Mouse (Mus musculus) testis, adult 2 months (tissue): Measurements from ENCODE around the gene Gm5475. TPM values are rescaled to one million over a fixed set of nuclear protein-coding genes. Genes with fewer than 3 reads are reported as not detected.
A peak's percentile ranks its signal among the peaks of the same experiment; 100 is the strongest.

ENCODE experiments used
- H3K27ac ChIP-seq: fragments of 200-500 bp; 2 replicates; pipeline ENCODE4 v1.5.1; 2012; ENCODE audit warnings: low read depth, low read length; ENCODE audit not compliant: control insufficient read depth, insufficient read depth
- H3K27me3 ChIP-seq: fragments of 200-500 bp; 2 replicates; pipeline ENCODE4 v1.6.1; 2012; ENCODE audit warnings: mild to moderate bottlenecking, low read length, moderate library complexity; ENCODE audit not compliant: control insufficient read depth, insufficient read depth
- H3K36me3 ChIP-seq: fragments of 200-500 bp; 2 replicates; pipeline ENCODE4 v1.6.1; 2012; ENCODE audit warnings: mild to moderate bottlenecking, low read length; ENCODE audit not compliant: control insufficient read depth, insufficient read depth
- H3K4me1 ChIP-seq: fragments of 200-500 bp; 2 replicates; pipeline ENCODE4 v1.6.1; 2012; ENCODE audit warnings: low read length; ENCODE audit not compliant: control insufficient read depth, insufficient read depth
- H3K4me3 ChIP-seq: fragments of 200-500 bp; 2 replicates; pipeline ENCODE4 v1.5.1; 2012; ENCODE audit warnings: low read depth, mild to moderate bottlenecking, low read length, moderate library complexity, mixed read lengths; ENCODE audit not compliant: control insufficient read depth
- CTCF ChIP-seq: fragments of 200-500 bp; IDR thresholded peaks from 2 replicates; pipeline ENCODE4 v1.5.1; 2012; ENCODE audit warnings: low read depth, mild to moderate bottlenecking, inconsistent platforms, low read length, moderate library complexity; ENCODE audit not compliant: control insufficient read depth, insufficient read depth, insufficient replicate concordance
- POLR2A ChIP-seq: fragments of 200-500 bp; IDR thresholded peaks from 2 replicates; pipeline ENCODE4 v1.6.1; 2012; ENCODE audit warnings: low read depth, mild to moderate bottlenecking, inconsistent platforms, low read length, moderate library complexity; ENCODE audit not compliant: control insufficient read depth
- polyA plus RNA-seq: library from polyadenylated mRNA; depleted of rRNA; stranded (reverse); fragments of >200 nt; gene quantifications from 2 replicates; pipeline ENCODE4 v1.2.3, GENCODE M21; 2012

Gene Gm5475
- polyA plus RNA-seq, 1 experiment, result 0.30 TPM

GRCm38 (mm10) chr15:100429959-100430565 is 8.1 kb downstream of the Gm5475 start:
- no peaks in the 10 kb centered on the region for H3K27me3 ChIP-seq
- H3K36me3 ChIP-seq, result no peaks in the 10 kb centered on the region
- peak overlapping the region; percentile 61; the same call in 1 of the 2 replicates for H3K27ac ChIP-seq
- TF ChIP-seq POLR2A (no peak), CTCF (no peak)
- no peak overlapping the region for H3K4me3 ChIP-seq
- H3K4me1 ChIP-seq, result no peaks in the 10 kb centered on the region

- H3K36me3 ChIP-seq, result no peaks in the 10 kb centered on the region
- H3K4me3 ChIP-seq, result no peak overlapping the region
- no peaks in the 10 kb centered on the region for H3K27me3 ChIP-seq
- no peak overlapping the region for H3K27ac ChIP-seq
- TF ChIP-seq POLR2A (no peak), CTCF (no peak)
- no peaks in the 10 kb centered on the region for H3K4me1 ChIP-seq
Measured at GRCm38 (mm10) chr15:100433234-100433633, 11.3 kb downstream of the Gm5475 start.

- Histone ChIP-seq H3K27ac (no peak overlapping the region), H3K27me3 (no peaks in the 10 kb centered on the region), H3K36me3 (no peaks in the 10 kb centered on the region), H3K4me3 (no peak overlapping the region), H3K4me1 (no peaks in the 10 kb centered on the region)
- TF ChIP-seq POLR2A, result no peak
- no peak for TF ChIP-seq CTCF
Measured at GRCm38 (mm10) chr15:100436112-100436511, 14.2 kb downstream of the Gm5475 start.

GRCm38 (mm10) chr15:100436518-100436917 is 14.6 kb downstream of the Gm5475 start:
- Histone ChIP-seq H3K36me3 (no peaks in the 10 kb centered on the region), H3K4me1 (no peaks in the 10 kb centered on the region), H3K4me3 (no peak overlapping the region), H3K27me3 (no peaks in the 10 kb centered on the region), H3K27ac (no peak overlapping the region)
- TF ChIP-seq CTCF (no peak), POLR2A (no peak)

- Histone ChIP-seq H3K4me1 (peaks cover 2% of the 10 kb centered on the region; the same call in 1 of the 2 replicates), H3K36me3 (no peaks in the 10 kb centered on the region), H3K27me3 (no peaks in the 10 kb centered on the region), H3K27ac (peak overlapping the region; percentile 64), H3K4me3 (peak overlapping the region; percentile 71)
- TF ChIP-seq POLR2A (peak; percentile 55; the same call in 1 of the 2 replicates), CTCF (no peak)
Measured at GRCm38 (mm10) chr15:100443126-100443922, 21.4 kb downstream of the Gm5475 start.

GRCm38 (mm10) chr15:100446887-100447286 is 24.9 kb downstream of the Gm5475 start:
- Histone ChIP-seq H3K4me3 (no peak overlapping the region), H3K36me3 (no peaks in the 10 kb centered on the region), H3K27me3 (no peaks in the 10 kb centered on the region), H3K4me1 (peaks cover 7% of the 10 kb centered on the region), H3K27ac (no peak overlapping the region)
- TF ChIP-seq POLR2A, result no peak
- no peak for TF ChIP-seq CTCF

- H3K36me3 ChIP-seq, result no peaks in the 10 kb centered on the region
- H3K4me3 ChIP-seq, result no peak overlapping the region
- peaks cover 7% of the 10 kb centered on the region for H3K4me1 ChIP-seq
- TF ChIP-seq CTCF, result no peak
- TF ChIP-seq POLR2A, result no peak
- H3K27ac ChIP-seq, result no peak overlapping the region
- no peaks in the 10 kb centered on the region for H3K27me3 ChIP-seq
Measured at GRCm38 (mm10) chr15:100448572-100448971, 26.6 kb downstream of the Gm5475 start.
